Mouse (Mus musculus) lung, adult 2 months (tissue): ENCODE measurements at regions not wholly inside any gene's neighbourhood (a gene's known extent, or its start where the extent isn't known, plus 50 kb on each side); places are given as distances from the start of the nearest gene placed in this dataset.

Experiments used
- DNase-seq: peaks from one replicate; pipeline ENCODE4 v3.0.0; 2022
- H3K4me1 ChIP-seq: fragments of 200-500 bp; 2 replicates; pipeline ENCODE4 v1.6.1; 2011; ENCODE audit warnings: low read length; ENCODE audit not compliant: control insufficient read depth, insufficient read depth
- H3K4me3 ChIP-seq: fragments of 200-500 bp; replicated peaks from 2 replicates; pipeline ENCODE3; 2011; ENCODE audit warnings: low read depth, mild to moderate bottlenecking, control low read depth, low read length; ENCODE audit errors: extremely low read depth
- CTCF ChIP-seq: fragments of 200-500 bp; IDR thresholded peaks from 2 replicates; pipeline ENCODE4 v1.5.1; 2011; ENCODE audit warnings: mild to moderate bottlenecking, low read length, control low read depth; ENCODE audit not compliant: insufficient read depth
- POLR2A ChIP-seq: fragments of 200-500 bp; IDR thresholded peaks from 2 replicates; pipeline ENCODE4 v1.6.1; 2011; ENCODE audit warnings: low read depth, mild to moderate bottlenecking, control low read depth, low read length, borderline replicate concordance; ENCODE audit errors: extremely low read depth
- WGBS: fragments of 180-500 bp; shearing (Covaris S2); methylation state at CpG from one replicate; pipeline ENCODE4 v1.1.7; 2018; 5-methylcytosine and 5-hydroxymethylcytosine counted together

GRCm38 (mm10) chr9:100097028-100097427 lies 221.1 kb upstream of the Sox14 start:
- TF ChIP-seq POLR2A = no peak
- no peak for TF ChIP-seq CTCF
- DNase-seq = no peak
- H3K4me3 ChIP-seq = no peak overlapping the region
- no peaks in the 10 kb centered on the region for H3K4me1 ChIP-seq
- WGBS = 54% methylated on average over 2 of the region's 2 CpGs

GRCm38 (mm10) chr9:100095559-100095959 lies 219.6 kb upstream of the Sox14 start:
- 34% methylated on average over 7 of the region's 7 CpGs for WGBS
- Histone ChIP-seq H3K4me3 (no peak overlapping the region), H3K4me1 (no peaks in the 10 kb centered on the region)
- no peak for DNase-seq
- TF ChIP-seq CTCF = no peak
- TF ChIP-seq POLR2A = no peak

- TF ChIP-seq CTCF = no peak
- no peak for TF ChIP-seq POLR2A
- WGBS = 62% methylated on average over 6 of the region's 6 CpGs
- Histone ChIP-seq H3K4me3 (no peak overlapping the region), H3K4me1 (no peaks in the 10 kb centered on the region)
- no peak for DNase-seq
Measured at GRCm38 (mm10) chr9:100094956-100095558, 219.1 kb upstream of the Sox14 start.

GRCm38 (mm10) chr9:100071141-100071540 lies 195.2 kb upstream of the Sox14 start:
- no peak for DNase-seq
- TF ChIP-seq POLR2A (no peak), CTCF (no peak)
- Histone ChIP-seq H3K4me1 (no peaks in the 10 kb centered on the region), H3K4me3 (no peak overlapping the region)
- 80% methylated on average over 5 of the region's 5 CpGs for WGBS

GRCm38 (mm10) chr9:100058541-100058940 lies 182.6 kb upstream of the Sox14 start:
- H3K4me1 ChIP-seq = no peaks in the 10 kb centered on the region
- DNase-seq = no peak
- TF ChIP-seq CTCF (no peak), POLR2A (no peak)
- 65% methylated on average over 1 of the region's 1 CpGs for WGBS
- no peak overlapping the region for H3K4me3 ChIP-seq

- WGBS = 60% methylated on average over 13 of the region's 13 CpGs
- DNase-seq = no peak
- no peaks in the 10 kb centered on the region for H3K4me1 ChIP-seq
- H3K4me3 ChIP-seq = no peak overlapping the region
- no peak for TF ChIP-seq CTCF
- no peak for TF ChIP-seq POLR2A
Measured at GRCm38 (mm10) chr9:100046213-100046807, 170.3 kb upstream of the Sox14 start.

GRCm38 (mm10) chr9:100045636-100046035 lies 169.7 kb upstream of the Sox14 start:
- WGBS = 63% methylated on average over 5 of the region's 5 CpGs
- Histone ChIP-seq H3K4me1 (no peaks in the 10 kb centered on the region), H3K4me3 (no peak overlapping the region)
- TF ChIP-seq POLR2A (no peak), CTCF (no peak)
- DNase-seq = no peak

- 54% methylated on average over 6 of the region's 6 CpGs for WGBS
- no peak overlapping the region for H3K4me3 ChIP-seq
- H3K4me1 ChIP-seq = no peaks in the 10 kb centered on the region
- no peak for TF ChIP-seq CTCF
- TF ChIP-seq POLR2A = no peak
- no peak for DNase-seq
Measured at GRCm38 (mm10) chr9:100041776-100042175, 165.8 kb upstream of the Sox14 start.

- 42% methylated on average over 5 of the region's 5 CpGs for WGBS
- TF ChIP-seq POLR2A (no peak), CTCF (no peak)
- H3K4me1 ChIP-seq = no peaks in the 10 kb centered on the region
- H3K4me3 ChIP-seq = no peak overlapping the region
- DNase-seq = no peak
Measured at GRCm38 (mm10) chr9:100023641-100024040, 147.7 kb upstream of the Sox14 start.

- 71% methylated on average over 3 of the region's 3 CpGs for WGBS
Measured at GRCm38 (mm10) chr9:100022035-100022434, 146.1 kb upstream of the Sox14 start.

More at GRCm38 (mm10) chr9:100022035-100022434, 146.1 kb upstream of the Sox14 start:
- TF ChIP-seq CTCF (no peak), POLR2A (no peak)
- H3K4me3 ChIP-seq = no peak overlapping the region
- DNase-seq = no peak
- H3K4me1 ChIP-seq = no peaks in the 10 kb centered on the region
